Mouse (Mus musculus): ENCODE results near the gene Ulk4.
"Not testable (repeated sequence)": the region's sequence is repeated elsewhere in the genome, so short reads cannot be mapped to it uniquely, and the experiment has no call there.

Gene Ulk4

GRCm38 (mm10) chr9:120930021-120930420 lies 347.0 kb downstream of the Ulk4 start:
- DNase-seq, result no peak

GRCm38 (mm10) chr9:120929081-120929480 lies 347.9 kb downstream of the Ulk4 start, which contains the start of gene Ctnnb1:
Gene Ctnnb1 (plus strand): TSS chr9:120929216.
- no peak for DNase-seq

- no peak for DNase-seq
These were observed 349.9 kb downstream of the Ulk4 start for GRCm38 (mm10) chr9:120926939-120927606.

- no peak for DNase-seq
These were observed 350.9 kb downstream of the Ulk4 start for GRCm38 (mm10) chr9:120926126-120926525.

GRCm38 (mm10) chr9:120919130-120919529 lies 357.9 kb downstream of the Ulk4 start:
- DNase-seq, result no peak

- no peak for DNase-seq
These were observed 358.4 kb downstream of the Ulk4 start for GRCm38 (mm10) chr9:120918642-120919041.

GRCm38 (mm10) chr9:120918211-120918610 lies 358.8 kb downstream of the Ulk4 start:
- no peak for DNase-seq

- DNase-seq, result not testable (repeated sequence)
These were observed 359.4 kb downstream of the Ulk4 start for GRCm38 (mm10) chr9:120917619-120918018.

- no peak for DNase-seq
These were observed 362.0 kb downstream of the Ulk4 start for GRCm38 (mm10) chr9:120914877-120915459.

GRCm38 (mm10) chr9:120914429-120914828 lies 362.6 kb downstream of the Ulk4 start:
- no peak for DNase-seq

- no peak for DNase-seq
These were observed 363.8 kb downstream of the Ulk4 start for GRCm38 (mm10) chr9:120913152-120913551.

GRCm38 (mm10) chr9:120908461-120908860 lies 368.5 kb downstream of the Ulk4 start:
- DNase-seq, result no peak

Data from cerebellum, adult 8-10 months (tissue).